In genomic region chr17:47744746-47745368, GRCm38 (mm10) we compare ENCODE assay signal across 13 mouse cellular contexts. TPM values are rescaled to one million over a fixed set of nuclear protein-coding genes. Genes with fewer than 3 reads are reported as not detected.
DNase-seq lines count a peak whose midpoint lies in the region; ATAC-seq and TF ChIP-seq lines count a peak whose summit lies in the region.
"Had no signal": no experiment of that assay in that cellular context is flagged by ENCODE, and none has a peak within 500 bp of the region (broad histone marks: within the 10 kb centered on the region; RNA-seq: fewer than 3 reads in every experiment).

No protein-coding gene starts in this region.

- peak; percentile 14 for DNase-seq in cerebellum, adult 11-12 months
- DNase-seq in cerebellum, adult 9-10 months, result no peak
- DNase-seq in limb, embryonic 11.5 days (ENCODE audit: low spot score), result peak; percentile 35
- no peak for DNase-seq in limb, embryonic 10.5 days (ENCODE audit: low spot score)
- peak; percentile 55 for DNase-seq in lung, postnatal 36 days
- no peak for DNase-seq in right cerebral cortex, postnatal 36 days (ENCODE audit: low spot score in 2 of 2)
- no peak for DNase-seq in urinary bladder, postnatal 36 days (ENCODE audit: low spot score in 2 of 2)

- no peaks in the 10 kb centered on the region for H3K36me3 ChIP-seq in limb, embryonic 11.5 days (ENCODE audit: control insufficient read depth, insufficient read depth, low read length)
- H3K36me3 ChIP-seq in limb, embryonic 10.5 days, result no peaks in the 10 kb centered on the region
- peaks cover 22% of the 10 kb centered on the region for H3K36me3 ChIP-seq in E14TG2a.4 (ENCODE audit: insufficient read depth, low read length)

- WGBS in limb, embryonic 11.5 days, result 86% methylated on average over 10 of the region's 10 CpGs
- WGBS in limb, embryonic 10.5 days, result 89% methylated on average over 10 of the region's 10 CpGs

- no peak overlapping the region for H3K4me2 ChIP-seq in limb, embryonic 11.5 days (ENCODE audit: low read depth, severe bottlenecking)
- H3K4me2 ChIP-seq: heart, embryonic 13.5 days had no signal

- H3K4me1 ChIP-seq in limb, embryonic 11.5 days (ENCODE audit: control insufficient read depth, insufficient read depth, low read length), result 0 out of 2 replicates have a peak, but pooled peaks cover 2% of the 10 kb centered on the region
- H3K4me1 ChIP-seq in limb, embryonic 10.5 days, result peaks cover 11% of the 10 kb centered on the region
- peaks cover 84% of the 10 kb centered on the region for H3K4me1 ChIP-seq in E14TG2a.4 (replicated peaks; ENCODE audit: low read depth, low read length)

- no peaks in the 10 kb centered on the region for H3K9me3 ChIP-seq in limb, embryonic 11.5 days (ENCODE audit: control insufficient read depth, low read length)
- H3K9me3 ChIP-seq in limb, embryonic 10.5 days (replicated peaks), result no peaks in the 10 kb centered on the region
- no peaks in the 10 kb centered on the region for H3K9me3 ChIP-seq in E14TG2a.4 (ENCODE audit: low read length)

- no peak overlapping the region for H3K27ac ChIP-seq in limb, embryonic 11.5 days (replicated peaks; ENCODE audit: low read depth, low read length)
- H3K27ac ChIP-seq in limb, embryonic 10.5 days, result no peak overlapping the region
- H3K27ac ChIP-seq: heart, embryonic 13.5 days had no signal

- no peaks in the 10 kb centered on the region; the same call in 1 of the 2 replicates for H3K27me3 ChIP-seq in limb, embryonic 11.5 days (ENCODE audit: control insufficient read depth, insufficient read depth, low read length)
- H3K27me3 ChIP-seq in limb, embryonic 10.5 days (ENCODE audit: low read depth, poor library complexity, severe bottlenecking), result peaks cover 35% of the 10 kb centered on the region
- H3K27me3 ChIP-seq in E14TG2a.4 (ENCODE audit: insufficient read depth, low read length), result no peaks in the 10 kb centered on the region
- H3K27me3 ChIP-seq: heart, embryonic 13.5 days had no signal

- H3K9ac ChIP-seq in limb, embryonic 11.5 days (ENCODE audit: low read length), result no peak overlapping the region
- H3K9ac ChIP-seq: heart, embryonic 13.5 days had no signal

- no peak overlapping the region for H3K4me3 ChIP-seq in limb, embryonic 11.5 days (ENCODE audit: low read depth, low read length)
- no peak overlapping the region for H3K4me3 ChIP-seq in limb, embryonic 10.5 days
- H3K4me3 ChIP-seq in E14TG2a.4 (replicated peaks; ENCODE audit: low read length), result no peak overlapping the region
- H3K4me3 ChIP-seq: heart, embryonic 13.5 days had no signal

- no peak for ATAC-seq in limb, embryonic 11.5 days (ENCODE audit: insufficient number of reproducible peaks, low FRiP score, low TSS enrichment, low read depth)
- ATAC-seq: forebrain, embryonic 16.5 days had no signal

- TF ChIP-seq CTCF in E14TG2a.4 (conservative IDR thresholded peaks at IDR 0.05; ENCODE audit: low read length), result peak; percentile 74

RNA-seq across cellular contexts. Expression of gene Tfeb, which starts 8.0 kb away (rescaled TPM):
- 3.7 and 5.6 TPM in 2 replicates for polyA plus RNA-seq in limb, embryonic 11.5 days (2014; fragmentation: Nextera tagmentation; extraction: Ambion mirVana)
- polyA plus RNA-seq in limb, embryonic 10.5 days (2016; fragmentation: Nextera tagmentation; extraction: Ambion mirVana), result 1.5 and 2.3 TPM in 2 replicates

RNA-seq across cellular contexts. Expression of gene Pgc, which starts 18.2 kb away (rescaled TPM):
- polyA plus RNA-seq in limb, embryonic 11.5 days (2014; fragmentation: Nextera tagmentation; extraction: Ambion mirVana), result not detected in 2 replicates
- not detected in 2 replicates for polyA plus RNA-seq in limb, embryonic 10.5 days (2016; fragmentation: Nextera tagmentation; extraction: Ambion mirVana)
- polyA plus RNA-seq: forebrain, embryonic 16.5 days; kidney, embryonic 14.5 days; liver, embryonic 16.5 days; neural tube, embryonic 11.5 days had no signal

RNA-seq across cellular contexts. Expression of gene Prickle4, which starts 50.3 kb away (rescaled TPM):
- 1.8 and 2.6 TPM in 2 replicates for polyA plus RNA-seq in limb, embryonic 11.5 days (2014; fragmentation: Nextera tagmentation; extraction: Ambion mirVana)
- 0.56 and 0.76 TPM in 2 replicates for polyA plus RNA-seq in limb, embryonic 10.5 days (2016; fragmentation: Nextera tagmentation; extraction: Ambion mirVana)

RNA-seq across cellular contexts. Expression of gene Gm21981, which starts 50.6 kb away (rescaled TPM):
- 0.95 and 1.3 TPM in 2 replicates for polyA plus RNA-seq in limb, embryonic 11.5 days (2014; fragmentation: Nextera tagmentation; extraction: Ambion mirVana)
- 0.23 TPM in 1 of 2 replicates, not detected in the other for polyA plus RNA-seq in limb, embryonic 10.5 days (2016; fragmentation: Nextera tagmentation; extraction: Ambion mirVana)
- polyA plus RNA-seq: liver, embryonic 16.5 days had no signal

RNA-seq across cellular contexts. Expression of gene Frs3, which starts 56.0 kb away (rescaled TPM):
- 3.9 and 4.2 TPM in 2 replicates for polyA plus RNA-seq in limb, embryonic 11.5 days (2014; fragmentation: Nextera tagmentation; extraction: Ambion mirVana)
- polyA plus RNA-seq in limb, embryonic 10.5 days (2016; fragmentation: Nextera tagmentation; extraction: Ambion mirVana), result 5.0 and 7.3 TPM in 2 replicates

Comparison
In these comparisons a context has a peak if more than half of its experiments do, and no peak if none do; other contexts are left out.
1. DNase-seq: peak in cerebellum, adult 11-12 months (single experiment), limb, embryonic 11.5 days (single experiment) and lung, postnatal 36 days (single experiment); none in cerebellum, adult 9-10 months (single experiment), limb, embryonic 10.5 days (single experiment), right cerebral cortex, postnatal 36 days (0 of 2) and urinary bladder, postnatal 36 days (0 of 2).